Mouse (Mus musculus) right cerebral cortex, postnatal 25 days (tissue): Measurements from ENCODE around the gene Soga1.

Experiments
- DNase-seq: peaks from one replicate; pipeline ENCODE4 v3.0.0; 2022

Gene Soga1

GRCm38 (mm10) chr2:156980059-156980458, 99.0 kb downstream of the Soga1 start:
- DNase-seq, result no peak

- no peak for DNase-seq
Observed at GRCm38 (mm10) chr2:156976711-156977110, 102.3 kb downstream of the Soga1 start.

GRCm38 (mm10) chr2:156974967-156975366, 104.1 kb downstream of the Soga1 start:
- no peak for DNase-seq

- peak; percentile 77 for DNase-seq
Observed at GRCm38 (mm10) chr2:156973316-156974100, 105.5 kb downstream of the Soga1 start.

GRCm38 (mm10) chr2:156970253-156970652, 108.8 kb downstream of the Soga1 start:
- no peak for DNase-seq

- no peak for DNase-seq
Observed at GRCm38 (mm10) chr2:156968501-156968900, 110.6 kb downstream of the Soga1 start.

GRCm38 (mm10) chr2:156967388-156967787, 111.7 kb downstream of the Soga1 start:
- DNase-seq, result no peak
